Mouse (Mus musculus) effector memory CD4-positive, alpha-beta T cell, adult 5 months (primary cell): ENCODE data around the gene Dhdds. TPM values are rescaled to one million over a fixed set of nuclear protein-coding genes. Genes with fewer than 3 reads are reported as not detected.

ENCODE experiments used
- polyA plus RNA-seq: library from polyadenylated mRNA; unstranded; fragments of 100-300 nt; shearing (Covaris generic); gene quantifications from one replicate; pipeline ENCODE4 v1.2.1, GENCODE M21; 2017

Dhdds gene
- 21.5 TPM for polyA plus RNA-seq

DNA sequence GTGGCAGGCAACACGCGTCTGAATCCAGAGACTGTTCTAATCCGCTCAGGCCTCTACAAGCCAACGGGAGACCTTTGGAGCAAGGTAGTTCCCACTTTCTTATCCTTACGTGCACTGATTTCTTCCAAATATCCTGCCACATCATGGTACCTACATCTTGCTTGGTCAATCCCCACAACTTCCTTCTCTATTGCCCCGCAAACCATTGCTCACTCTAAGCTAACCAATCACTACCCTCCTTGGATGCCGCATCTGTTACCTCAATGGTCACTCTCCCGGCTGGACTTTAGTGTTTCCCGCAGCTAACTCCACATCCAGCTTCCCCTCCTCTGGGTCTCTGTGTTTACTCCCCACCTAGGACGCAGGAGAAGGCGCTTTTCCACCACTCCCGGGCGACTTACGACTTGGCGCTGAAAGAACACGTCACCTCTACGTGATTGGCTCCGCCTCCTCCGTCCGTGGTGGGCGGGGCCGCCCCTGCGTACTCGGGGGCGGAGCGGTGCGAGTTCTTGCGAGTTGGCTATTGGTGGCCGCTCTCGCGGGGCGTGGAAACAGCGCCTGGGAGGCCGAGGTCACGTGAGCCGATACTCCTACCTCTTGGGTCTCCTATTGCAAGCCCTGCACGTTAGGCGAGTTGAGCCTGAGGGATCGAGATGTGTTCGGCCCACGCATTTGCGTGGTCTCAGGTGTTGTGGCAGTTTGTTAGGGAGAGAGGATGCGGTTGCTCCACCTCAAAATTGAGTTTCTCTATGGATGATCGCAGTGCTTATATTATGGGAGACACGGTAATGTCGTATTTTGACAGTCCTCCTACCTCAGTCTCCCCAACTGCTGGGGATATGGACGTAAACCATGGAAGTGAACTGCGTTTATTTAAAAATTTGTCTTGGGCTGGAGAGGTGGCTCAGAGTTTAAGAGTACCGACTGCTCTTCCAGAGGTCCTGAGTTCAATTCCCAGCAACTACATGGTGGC lies at the start of gene Dhdds:
Gene Dhdds (minus strand): TSS at position 453 of the 973 bp plus-strand sequence.

DNA sequence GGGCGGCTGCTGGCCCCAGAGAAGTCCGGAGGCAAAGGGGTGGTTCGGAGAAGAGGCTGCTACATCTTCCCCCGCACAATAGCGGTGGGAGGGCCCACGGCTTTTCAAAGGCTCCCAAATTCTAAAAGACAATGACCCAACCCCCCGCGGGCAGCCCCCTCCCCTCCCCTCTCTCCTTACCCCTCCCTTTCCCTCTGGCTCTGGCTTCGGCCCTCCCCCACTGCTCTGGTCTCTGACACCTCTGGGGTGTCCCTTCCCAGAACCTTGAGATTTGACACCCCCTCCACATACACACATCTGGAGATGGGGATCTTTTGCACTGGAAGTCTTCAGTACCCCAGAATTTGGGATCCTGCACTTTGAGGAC lies 18.0 kb upstream of the Dhdds start, which contains the start of gene Lin28a:
Gene Lin28a (minus strand): TSS at position 63 of the 367 bp plus-strand sequence.

DNA sequence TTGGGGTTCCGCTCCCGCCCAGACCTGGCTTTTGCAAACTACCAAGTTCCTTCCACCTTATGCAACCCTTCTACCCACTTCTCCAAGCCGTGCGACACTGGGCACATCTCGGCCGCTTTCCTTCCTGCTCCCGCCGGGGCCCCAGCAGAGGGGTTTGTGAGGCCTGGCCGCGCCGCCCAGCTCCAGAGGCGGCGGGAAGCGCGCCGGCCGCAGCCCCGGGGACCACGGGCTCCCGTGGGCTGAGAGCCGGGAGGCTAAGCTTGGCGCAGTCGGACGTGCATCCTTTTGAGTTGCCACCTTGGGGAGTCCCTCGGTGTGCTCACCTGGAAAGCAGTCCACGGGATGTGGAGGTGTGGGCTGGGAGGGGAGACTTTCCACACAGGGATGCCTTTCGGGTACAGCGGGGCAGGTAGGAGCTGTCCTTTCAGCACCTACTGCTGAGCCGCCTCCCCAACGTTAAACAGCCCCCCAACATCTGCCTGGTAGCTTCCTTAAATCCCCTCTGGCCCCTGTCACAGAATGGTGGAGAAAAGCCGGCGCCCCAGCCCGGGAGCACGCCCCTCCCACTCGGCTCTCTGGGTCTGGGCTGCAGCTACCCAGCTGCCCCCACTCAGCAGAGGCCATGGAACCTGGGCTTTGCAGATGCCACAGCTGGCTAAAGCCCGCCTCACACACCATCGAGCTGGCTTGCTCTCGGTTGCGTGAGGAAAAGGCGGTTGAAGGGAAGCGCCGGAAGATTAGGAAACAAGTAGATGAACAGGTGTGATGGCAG lies 32.4 kb downstream of the Dhdds start, which contains the start of gene Hmgn2:
Gene Hmgn2 (minus strand): TSS at position 501 of the 772 bp plus-strand sequence.

Other genes with a start within 250 kb of the Dhdds start
- gene Arid1a, start 244.1 kb downstream of the Dhdds start, polyA plus RNA-seq, result 40.6 TPM
- 83.7 TPM for gene Rps6ka1, start 113.1 kb downstream of the Dhdds start, polyA plus RNA-seq
- 247 TPM for gene Hmgn2, start 32.3 kb downstream of the Dhdds start, polyA plus RNA-seq
- not detected for gene Lin28a, start 17.9 kb upstream of the Dhdds start, polyA plus RNA-seq
- 3.8 TPM for gene Zfp683, start 52.9 kb upstream of the Dhdds start, polyA plus RNA-seq
- 15.6 TPM for gene Crybg2, start 59.9 kb upstream of the Dhdds start, polyA plus RNA-seq
- gene Cd52, start 94.2 kb upstream of the Dhdds start, polyA plus RNA-seq, result 1,965 TPM
- 34.5 TPM for gene Ubxn11, start 101.7 kb upstream of the Dhdds start, polyA plus RNA-seq
- gene Sh3bgrl3, start 127.9 kb upstream of the Dhdds start, polyA plus RNA-seq, result 934 TPM
- 45.7 TPM for gene Cep85, start 186.2 kb upstream of the Dhdds start, polyA plus RNA-seq
- not detected for gene Gm7534, start 202.1 kb upstream of the Dhdds start, polyA plus RNA-seq
- gene Catsper4, start 226.5 kb upstream of the Dhdds start, polyA plus RNA-seq, result not detected
- not detected for gene Cnksr1, start 237.5 kb upstream of the Dhdds start, polyA plus RNA-seq
- 5.9 TPM for gene E130218I03Rik, start 242.7 kb upstream of the Dhdds start, polyA plus RNA-seq
- gene Zfp593, start 244.7 kb upstream of the Dhdds start, polyA plus RNA-seq, result 25.7 TPM
- gene Gm30191, start 246.0 kb upstream of the Dhdds start, polyA plus RNA-seq, result not detected